Mouse (Mus musculus) E14TG2a.4 (cell line): Measurements from ENCODE around the gene Shbg.

Source experiments
- CTCF ChIP-seq: conservative IDR thresholded peaks from 2 replicates; pipeline ENCODE4 v1.5.1; 2014; ENCODE audit warnings: low read length
- NANOG ChIP-seq: IDR thresholded peaks from 2 replicates; pipeline ENCODE4 v1.6.1; 2014; ENCODE audit warnings: borderline replicate concordance, low read length, mixed read lengths
- POU5F1 ChIP-seq: IDR thresholded peaks from 2 replicates; pipeline ENCODE4 v1.6.1; 2014; ENCODE audit warnings: low read length, borderline replicate concordance

- TF ChIP-seq CTCF (no peak), NANOG (no peak), POU5F1 (no peak)
Measured at GRCm38 (mm10) chr11:69663795-69664194, 46.1 kb upstream of the Shbg start.
